Mouse (Mus musculus) left cerebral cortex, postnatal 36 days (tissue): ENCODE measurements around the gene Olfr24. TPM values are rescaled to one million over a fixed set of nuclear protein-coding genes. Genes with fewer than 3 reads are reported as not detected.
"Not testable (repeated sequence)": the region's sequence is repeated elsewhere in the genome, so short reads cannot be mapped to it uniquely, and the experiment has no call there.

Experiments
- DNase-seq, 2 experiments: peaks; one replicate each; pipeline ENCODE4 v3.0.0; 2021 to 2022; ENCODE audit warnings: low spot score in 2 of 2, mixed read lengths in 1 of 2
- intact Hi-C: fragments of 180-260 bp; cut with DNase I; formaldehyde crosslinking; loops from one replicate; pipeline ENCODE4 v1.15.1; 2025
- total RNA-seq, 2 experiments: library from RNA; stranded (reverse); gene quantifications; 2 replicates each; pipeline ENCODE4 v1.2.3; 2021

Gene Olfr24
- total RNA-seq: not detected

DNA sequence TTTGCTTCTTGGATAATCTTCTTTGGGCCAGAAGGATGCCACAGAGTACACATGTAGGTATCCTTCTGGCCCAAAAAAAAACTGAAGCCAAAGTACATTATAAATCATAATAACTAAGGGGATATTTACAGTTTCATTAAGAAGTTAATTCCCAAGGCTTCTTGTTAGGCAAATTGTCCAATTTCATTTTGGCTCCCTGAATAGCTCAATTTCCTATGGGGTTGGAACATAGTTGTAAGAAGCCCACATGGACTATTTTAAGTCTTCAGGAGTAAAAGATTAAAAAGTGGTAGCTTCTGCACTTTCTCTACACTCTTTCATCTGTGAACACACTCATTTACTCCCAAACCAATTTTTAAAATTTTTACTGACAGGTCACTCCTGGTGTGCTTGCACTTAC is at the start of gene Olfr24:
Gene Olfr24 (minus strand): TSS at position 101 of the 400 bp plus-strand sequence.
- DNase-seq: no peak
- intact Hi-C loops: no loop called here

DNA sequence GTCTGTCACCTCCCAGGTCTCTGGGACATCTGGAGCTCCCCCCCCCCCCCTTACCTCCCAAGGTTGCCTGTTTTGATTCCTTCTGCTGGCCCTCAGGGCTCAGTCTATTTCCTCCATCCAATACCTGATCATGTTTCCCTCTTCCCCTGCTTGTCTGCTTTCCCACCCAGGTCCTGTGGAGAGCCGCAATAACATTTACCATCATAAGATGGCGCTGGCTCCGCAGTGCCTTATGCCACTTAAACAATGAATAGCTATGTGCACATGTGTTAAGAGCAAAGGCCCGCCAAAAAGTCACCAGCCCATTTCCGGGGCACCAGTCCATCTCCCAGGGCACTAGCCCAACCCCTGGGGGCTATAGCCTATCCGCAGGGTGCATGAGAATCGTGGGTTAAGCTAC is 21.5 kb upstream of the Olfr24 start:
- no peak for DNase-seq
- intact Hi-C loops: no loop called here

DNA sequence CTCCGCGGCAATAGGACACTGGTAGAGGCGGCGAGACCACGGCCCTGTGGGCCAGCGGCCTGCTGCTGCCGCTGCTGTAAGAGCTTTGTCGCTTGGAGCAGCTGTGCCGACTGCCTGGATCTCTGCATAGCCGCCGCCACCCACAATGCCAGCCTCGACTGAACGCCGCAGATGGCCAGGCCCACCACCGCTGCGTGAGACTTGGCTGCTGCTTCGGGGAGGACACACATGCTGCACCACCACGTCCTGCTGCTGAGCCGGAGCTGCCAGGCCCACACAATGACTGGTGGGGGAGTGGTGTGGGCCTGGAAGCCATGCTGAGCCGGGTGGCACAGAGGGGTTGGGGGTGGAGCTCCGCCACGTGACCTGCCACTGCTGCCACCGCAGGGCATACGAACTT is 15.7 kb upstream of the Olfr24 start:
- intact Hi-C loops: no loop called here
- peak; percentile 7 to 40 for DNase-seq

DNA sequence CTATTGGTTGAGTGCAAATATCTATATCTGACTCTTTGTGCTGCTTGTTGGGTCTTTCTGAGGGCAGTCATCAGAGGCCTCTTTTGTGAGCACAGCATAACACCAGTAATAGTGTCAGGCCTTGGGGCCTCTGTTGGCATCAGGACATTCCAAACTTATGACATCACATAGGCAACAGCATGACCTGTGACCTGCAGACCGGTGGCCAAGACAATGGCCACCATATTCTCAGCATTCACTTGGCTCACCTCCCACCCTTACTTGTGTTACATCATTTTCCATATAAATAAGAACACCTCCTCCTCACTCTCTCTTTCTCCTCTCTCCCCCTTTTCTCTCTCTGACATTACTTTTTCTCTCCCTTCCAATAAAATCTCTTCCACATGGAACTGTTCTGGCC is 15.2 kb upstream of the Olfr24 start:
- intact Hi-C loops: no loop called here
- DNase-seq: no peak

DNA sequence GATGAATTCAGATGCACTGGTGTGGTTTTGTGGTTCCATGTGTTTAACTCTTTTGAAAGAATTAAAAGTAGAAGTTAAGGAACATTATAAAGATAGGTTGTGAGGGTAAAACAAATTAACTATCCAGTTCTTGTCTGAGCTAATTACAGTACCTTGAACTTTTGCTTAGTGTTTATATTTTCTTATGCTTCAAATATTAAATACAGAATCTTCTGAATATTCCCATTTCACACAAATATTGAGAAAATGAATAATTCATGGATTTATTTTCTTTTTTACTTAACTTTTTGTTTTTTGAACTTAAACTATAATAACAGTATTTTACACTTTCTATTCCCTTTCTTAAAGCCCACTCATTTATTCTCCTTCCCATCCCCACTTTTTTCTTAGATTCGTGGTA is 8.2 kb downstream of the Olfr24 start:
- no peak for DNase-seq
- intact Hi-C loops: no loop called here

DNA sequence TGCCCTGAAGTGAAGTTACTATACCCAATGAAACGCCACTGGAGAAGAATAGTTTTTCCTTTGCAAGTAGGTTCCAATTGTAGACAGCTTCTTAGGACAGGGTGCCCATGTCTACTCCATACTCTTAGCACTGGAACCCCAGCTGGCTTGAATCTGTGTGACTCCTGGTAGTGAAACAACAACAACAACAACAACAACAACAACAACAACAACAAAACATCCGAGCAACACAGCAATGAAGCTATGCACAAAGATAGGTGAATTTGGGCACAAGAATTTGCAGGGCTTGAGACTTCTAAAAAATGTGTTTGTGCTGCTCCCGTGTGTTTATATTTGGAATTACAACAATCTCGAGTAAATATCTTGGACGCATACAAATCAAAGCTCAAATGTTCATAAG is 19.2 kb downstream of the Olfr24 start:
- intact Hi-C loops: no loop called here
- no peak for DNase-seq

DNA sequence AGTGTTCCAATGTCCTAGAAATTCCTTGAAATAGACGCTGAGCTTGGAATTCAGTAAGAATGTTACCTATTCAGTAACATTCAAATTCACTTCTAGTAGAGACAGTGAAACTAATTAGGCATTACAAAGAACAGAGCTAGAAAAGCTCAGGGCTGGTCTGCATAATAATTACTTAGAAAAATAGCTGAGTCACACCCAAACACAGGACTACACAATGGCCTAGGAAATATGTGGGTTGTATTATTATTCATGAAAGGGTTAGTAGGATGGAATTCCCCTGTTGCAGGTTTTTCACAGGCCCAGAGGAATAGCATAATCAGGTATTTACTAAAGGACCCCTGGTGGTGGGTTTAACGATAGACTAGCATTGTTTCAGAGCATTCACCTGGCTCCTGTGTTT is 29.6 kb downstream of the Olfr24 start:
- DNase-seq, intact Hi-C loops: not testable (repeated sequence)

DNA sequence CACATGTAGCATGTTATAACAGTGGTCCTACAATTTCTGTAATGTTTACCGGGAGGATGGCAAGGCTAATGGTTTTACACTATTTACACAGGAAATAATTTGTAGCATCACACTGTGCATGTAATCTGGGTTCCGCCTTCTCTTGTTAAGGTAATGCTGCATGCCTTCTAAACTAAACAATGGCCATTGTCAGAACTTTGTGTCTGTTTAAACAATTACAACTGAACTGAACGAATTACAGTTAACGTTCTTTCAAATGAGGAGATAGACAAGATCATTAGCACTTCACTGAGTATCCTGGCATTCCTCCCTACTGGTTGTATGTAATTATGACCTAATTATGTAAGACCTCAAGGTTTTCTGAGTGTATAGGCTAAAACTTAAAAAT is 41.1 kb downstream of the Olfr24 start:
- intact Hi-C loops: no loop called here
- DNase-seq: no peak

DNA sequence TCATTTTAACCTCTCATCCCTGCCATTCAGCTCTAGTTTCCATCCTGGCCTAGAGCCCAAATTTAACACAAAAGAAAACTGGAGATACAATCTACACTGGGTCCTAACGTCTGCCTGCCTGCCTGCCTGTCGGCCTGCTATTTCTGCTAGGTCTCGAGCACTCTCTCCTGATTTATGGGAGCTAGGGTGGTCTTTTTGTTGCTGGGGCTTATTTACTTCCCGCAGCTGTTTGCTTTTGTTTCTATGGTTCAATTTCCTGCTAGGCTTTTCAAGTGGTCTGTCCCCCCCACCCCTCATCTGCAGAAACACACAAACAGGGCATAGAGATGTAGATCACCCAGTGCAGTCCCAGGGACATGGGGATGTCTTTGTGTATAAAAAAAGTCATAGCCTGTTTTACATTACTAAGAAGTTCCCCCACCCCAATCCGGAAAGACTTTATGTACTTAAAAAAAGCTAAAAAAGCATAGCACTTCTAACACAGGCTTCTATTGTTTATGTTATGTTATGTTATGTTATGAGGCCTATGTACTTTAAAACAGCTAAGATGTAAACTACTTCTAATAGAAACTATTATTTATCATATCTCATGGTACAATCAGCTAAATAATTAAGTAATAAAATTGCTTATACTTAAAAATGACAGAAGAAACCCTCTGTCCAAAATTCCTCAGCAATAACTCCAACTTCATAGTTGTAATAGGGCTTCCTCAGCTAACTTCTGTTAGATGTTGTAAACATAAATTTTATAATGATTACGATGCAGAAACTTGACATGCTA is 41.7 kb downstream of the Olfr24 start:
- intact Hi-C loops: no loop called here
- DNase-seq: no peak

DNA sequence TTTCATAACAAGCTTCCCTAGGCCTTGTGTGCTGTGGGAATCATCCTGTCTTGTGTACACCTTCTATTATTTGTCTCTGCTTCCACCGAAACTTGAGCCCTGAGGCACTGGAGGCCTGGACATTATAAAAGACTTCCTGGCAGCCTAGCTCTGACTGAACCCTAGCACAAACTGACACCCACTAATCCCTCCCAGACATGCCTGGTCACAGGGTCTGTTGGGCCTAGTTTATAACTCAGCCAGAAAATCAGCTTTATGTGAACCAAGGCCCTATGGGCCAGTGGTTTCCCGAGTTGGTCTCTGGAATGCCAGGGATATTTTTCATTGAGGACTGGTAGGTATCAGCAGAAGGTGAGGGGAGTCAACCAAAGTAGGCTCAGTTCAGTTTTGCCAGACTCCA is 42.8 kb downstream of the Olfr24 start:
- intact Hi-C loops: no loop called here

DNA sequence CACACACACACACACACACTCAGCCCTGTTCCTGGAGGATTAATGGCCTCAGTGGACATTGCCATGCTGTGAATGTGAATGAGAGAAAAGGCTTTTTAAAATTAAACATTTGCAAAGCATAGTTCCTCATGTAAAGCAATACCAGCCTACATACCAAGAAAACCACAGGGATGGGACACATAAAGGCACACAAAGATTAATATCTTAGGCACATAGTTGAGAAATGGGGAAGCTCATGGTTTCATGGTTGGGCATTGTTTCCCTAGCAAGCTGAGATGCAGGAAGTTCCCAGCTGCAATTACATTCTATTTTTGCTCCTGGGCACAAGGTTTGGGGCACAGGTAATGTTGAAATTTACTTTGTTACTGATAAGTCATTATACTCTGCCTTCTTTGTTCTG is 58.2 kb downstream of the Olfr24 start:
- intact Hi-C loops: no loop called here

More for the DNA sequence above, 42.8 kb downstream of the Olfr24 start:
- DNase-seq: no peak

More for the DNA sequence above, 58.2 kb downstream of the Olfr24 start:
- DNase-seq: no peak

Other genes with a start within 250 kb of the Olfr24 start
- not detected for gene Muc16, start 89.5 kb downstream of the Olfr24 start, total RNA-seq
- gene Olfr828, start 55.5 kb upstream of the Olfr24 start, total RNA-seq: not detected
- not detected for gene Olfr829, start 90.9 kb upstream of the Olfr24 start, total RNA-seq
- gene Olfr830, start 110.7 kb upstream of the Olfr24 start, total RNA-seq: not detected
- gene Olfr832, start 173.1 kb upstream of the Olfr24 start, total RNA-seq: not detected
- gene Olfr834, start 224.0 kb upstream of the Olfr24 start, total RNA-seq: not detected